Mouse (Mus musculus) cerebellum, postnatal 25 days (tissue): ENCODE results near the gene Tbx6.
A peak's percentile ranks its signal among the peaks of the same experiment; 100 is the strongest.

Source experiments
- DNase-seq, 2 experiments: peaks; one replicate each; pipeline ENCODE4 v3.0.0; 2021; ENCODE audit warnings: mixed read lengths in 2 of 2

Gene Tbx6

GRCm38 (mm10) chr7:126780971-126781635, at the start of gene Tbx6:
Gene Tbx6 (plus strand): TSS chr7:126781483.
- DNase-seq, result peak in 1 of 2 experiments; percentile 61

GRCm38 (mm10) chr7:126736122-126736521, 45.2 kb upstream of the Tbx6 start:
- no peak for DNase-seq

DNA sequence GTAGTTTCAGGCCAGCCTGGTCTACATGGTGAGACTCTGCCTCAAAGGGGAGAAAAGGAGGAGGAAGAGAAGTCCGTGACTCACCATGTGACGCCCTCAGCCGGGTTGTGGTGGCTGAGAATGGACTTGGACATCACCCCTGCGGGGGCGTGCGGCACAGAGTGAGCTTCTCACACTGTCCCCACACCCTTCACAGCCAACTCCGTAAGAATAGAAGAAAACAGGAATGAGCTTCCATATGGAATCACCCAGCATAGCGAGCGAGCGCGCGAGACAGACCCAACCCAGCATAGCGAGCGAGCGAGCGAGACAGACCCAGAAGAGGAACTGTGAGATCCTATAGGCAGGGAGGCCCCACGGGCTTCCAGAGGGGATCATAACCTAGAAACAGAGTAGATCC, 41.7 kb upstream of the Tbx6 start:
- DNase-seq, result no peak

DNA sequence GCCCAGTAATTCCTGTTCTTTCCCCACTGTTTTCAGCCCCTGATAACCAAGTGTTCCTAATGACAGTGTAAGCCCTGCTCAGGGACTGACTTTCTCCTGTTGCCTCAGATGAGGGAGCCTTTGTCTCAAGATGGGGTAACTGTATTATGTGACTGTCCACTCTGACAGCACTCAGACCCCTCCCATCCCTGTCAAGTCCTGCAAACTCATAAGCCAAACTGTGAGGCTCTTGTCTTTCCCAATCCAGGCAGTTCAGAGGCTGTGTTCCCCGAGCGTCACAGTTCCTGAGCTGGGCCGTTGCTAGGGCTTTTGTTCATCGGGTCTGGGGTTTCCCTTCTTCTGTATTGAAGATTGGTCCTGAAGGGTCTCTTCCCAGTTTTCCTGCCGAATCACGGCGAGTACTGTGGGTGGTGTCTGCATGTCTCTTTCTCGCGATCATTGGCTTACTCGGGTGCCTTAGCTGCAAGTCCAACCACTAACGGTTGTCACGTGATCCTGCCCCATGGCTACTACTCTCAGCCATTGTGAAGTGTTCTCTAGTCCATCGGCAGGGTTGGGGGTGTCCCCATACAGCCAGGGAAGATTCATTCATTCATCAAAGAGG, 41.0 kb upstream of the Tbx6 start:
- no peak for DNase-seq

DNA sequence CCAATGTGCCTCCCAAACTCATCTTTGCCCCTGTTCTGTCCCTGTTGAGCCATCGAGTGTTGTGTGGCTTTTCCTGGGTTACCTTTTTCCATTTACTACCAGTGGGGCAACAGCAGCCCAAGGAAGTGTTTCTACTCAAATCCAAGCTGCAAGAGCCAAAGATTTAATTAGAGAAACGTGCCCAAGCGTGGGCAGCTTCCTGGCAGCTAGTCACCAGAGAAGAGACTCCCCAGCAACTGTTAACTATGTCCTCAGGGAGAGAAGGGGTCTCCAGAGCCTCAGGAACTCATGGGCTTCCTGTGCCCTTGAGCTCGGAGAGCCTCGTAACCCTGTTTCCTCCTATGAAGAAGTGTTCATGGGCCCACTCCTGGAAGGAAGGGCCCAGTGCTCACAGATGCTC, 40.3 kb upstream of the Tbx6 start:
- DNase-seq, result no peak

DNA sequence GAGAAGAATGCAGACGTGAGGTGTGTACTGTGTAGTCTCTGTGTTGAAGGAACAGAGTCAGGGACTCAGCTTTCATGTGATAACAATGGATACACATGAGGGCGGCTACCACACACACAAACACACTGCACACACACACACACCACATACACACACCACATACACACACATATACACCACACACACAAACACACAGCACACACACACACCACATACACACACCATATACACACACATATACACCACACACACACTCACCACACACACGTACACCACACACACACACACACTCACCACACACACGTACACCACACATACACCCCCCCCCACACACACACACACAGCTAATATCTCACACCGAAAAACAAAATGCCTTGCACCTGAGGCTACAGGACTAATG, 39.8 kb upstream of the Tbx6 start:
- DNase-seq, result no peak

GRCm38 (mm10) chr7:126741964-126742482, 39.3 kb upstream of the Tbx6 start:
- DNase-seq, result no peak

DNA sequence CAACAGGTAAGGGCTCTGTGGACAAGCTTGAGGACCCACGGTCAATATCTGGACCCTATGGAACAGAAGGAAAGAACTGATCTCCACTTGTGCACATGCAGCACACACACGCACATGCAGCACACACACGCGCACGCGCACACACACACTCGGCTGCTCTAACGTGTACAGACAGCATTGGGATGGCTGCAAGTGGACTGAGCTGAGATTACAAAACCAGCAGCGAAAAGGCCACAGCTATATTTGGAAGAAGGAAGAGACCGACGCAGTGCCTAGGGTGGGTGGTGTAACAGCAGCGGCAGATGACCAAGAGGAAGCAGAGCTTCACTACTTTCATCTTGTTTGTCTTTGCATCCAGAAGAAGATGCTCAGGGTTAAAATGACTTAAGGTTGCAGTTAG, 35.2 kb upstream of the Tbx6 start:
- DNase-seq, result no peak

- DNase-seq, result no peak
Measured at GRCm38 (mm10) chr7:126746798-126747197, 34.5 kb upstream of the Tbx6 start.

GRCm38 (mm10) chr7:126748824-126749223, 32.5 kb upstream of the Tbx6 start:
- DNase-seq, result no peak

GRCm38 (mm10) chr7:126749582-126750343, 31.5 kb upstream of the Tbx6 start:
- DNase-seq, result no peak

- peak; percentile 84 to 89 for DNase-seq
Measured at GRCm38 (mm10) chr7:126754866-126755265, 26.4 kb upstream of the Tbx6 start.

GRCm38 (mm10) chr7:126758539-126758938, 22.7 kb upstream of the Tbx6 start:
- peak in 1 of 2 experiments; percentile 24 for DNase-seq

DNA sequence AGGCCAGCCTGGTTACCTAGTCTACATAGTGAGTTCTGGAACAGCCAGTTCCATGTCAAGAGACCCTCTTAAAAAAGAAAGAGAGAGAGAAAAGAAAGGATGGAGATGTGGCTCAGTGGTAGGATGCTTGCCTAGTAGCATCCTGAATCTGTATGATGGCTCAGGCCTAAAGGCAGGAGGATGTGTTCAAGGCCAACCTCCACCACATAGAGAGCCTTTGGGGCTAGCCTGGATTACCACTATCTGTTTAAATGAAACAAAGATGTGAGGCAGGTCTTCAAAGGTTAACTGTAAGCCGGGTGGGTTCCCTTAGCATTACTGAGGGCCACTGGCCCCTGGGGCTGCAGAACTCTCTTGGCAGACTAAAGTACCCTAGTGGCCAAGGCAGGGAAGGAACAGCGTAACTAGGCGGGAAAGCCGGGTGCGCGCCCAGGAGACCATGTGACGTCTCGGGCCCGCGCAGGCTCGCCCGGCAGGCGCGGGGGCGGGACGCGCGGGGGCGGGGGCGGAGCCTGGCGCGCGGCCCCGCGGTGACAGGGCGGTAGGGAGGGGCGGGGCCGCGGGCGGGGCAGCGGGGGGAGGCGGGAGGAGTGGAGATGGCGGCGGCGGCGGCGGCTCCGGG, 22.1 kb upstream of the Tbx6 start, which contains the start of gene Mapk3:
Gene Mapk3 (plus strand): TSS at position 552 of the 622 bp plus-strand sequence.
- DNase-seq, result peak; percentile 90 to 94

GRCm38 (mm10) chr7:126759672-126760390, 21.5 kb upstream of the Tbx6 start:
- peak in 1 of 2 experiments; percentile 36 for DNase-seq

- DNase-seq, result peak; percentile 77 to 81
Measured at GRCm38 (mm10) chr7:126760391-126760802, 20.9 kb upstream of the Tbx6 start.

GRCm38 (mm10) chr7:126760956-126761355, 20.3 kb upstream of the Tbx6 start:
- peak in 1 of 2 experiments; percentile 27 for DNase-seq

GRCm38 (mm10) chr7:126761529-126762067, 19.7 kb upstream of the Tbx6 start:
- no peak for DNase-seq

DNA sequence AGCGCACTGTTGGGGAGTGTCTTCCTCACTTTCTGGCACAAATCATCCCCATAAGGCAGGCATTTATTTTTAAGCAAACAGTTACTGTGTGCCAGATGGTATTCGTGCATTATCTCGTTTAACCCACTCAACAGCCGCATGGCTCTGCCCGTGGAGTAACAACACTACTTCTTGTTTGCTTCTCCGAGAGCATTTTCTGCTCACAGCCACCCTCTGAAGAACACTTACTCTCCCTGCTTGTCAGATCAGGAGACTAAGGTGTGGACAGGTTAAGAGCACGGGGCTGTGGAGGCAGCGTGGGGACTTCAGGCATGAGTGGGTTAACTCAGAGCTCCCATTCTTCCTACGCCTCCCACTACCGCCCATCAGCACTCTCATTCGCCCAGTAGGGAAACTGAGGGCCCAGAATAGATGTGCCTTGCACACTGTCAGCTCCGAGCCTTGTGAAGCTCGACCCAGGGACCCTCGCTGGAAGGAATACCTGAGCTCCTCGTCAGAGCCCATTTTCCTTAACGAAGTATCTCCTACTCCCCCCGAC, 18.7 kb upstream of the Tbx6 start:
- DNase-seq, result peak; percentile 28 to 33

DNA sequence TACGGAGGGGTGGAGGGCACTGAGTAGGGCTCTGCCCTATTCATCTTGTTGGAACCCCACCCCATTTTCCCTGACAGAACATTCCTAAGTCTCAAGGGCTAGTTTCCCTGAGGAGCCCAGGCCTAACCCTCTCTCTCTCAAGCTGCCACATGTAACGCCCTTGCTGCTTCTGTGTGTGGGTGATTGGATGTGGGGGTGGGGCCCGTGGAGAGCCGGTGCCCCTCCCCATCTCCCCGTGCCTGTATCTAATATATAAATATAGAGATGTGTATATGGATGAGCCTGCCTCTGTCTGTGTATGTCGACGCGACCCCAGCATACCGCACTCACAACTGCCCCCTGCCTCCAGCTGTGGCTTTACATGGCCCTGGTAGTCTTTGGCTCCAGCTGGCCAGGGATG, 15.7 kb upstream of the Tbx6 start:
- no peak for DNase-seq

- DNase-seq, result peak in 1 of 2 experiments; percentile 23
Measured at GRCm38 (mm10) chr7:126766201-126766600, 15.1 kb upstream of the Tbx6 start, which contains the start of gene Gdpd3. Gene Gdpd3 (plus strand): TSS chr7:126766334.

DNA sequence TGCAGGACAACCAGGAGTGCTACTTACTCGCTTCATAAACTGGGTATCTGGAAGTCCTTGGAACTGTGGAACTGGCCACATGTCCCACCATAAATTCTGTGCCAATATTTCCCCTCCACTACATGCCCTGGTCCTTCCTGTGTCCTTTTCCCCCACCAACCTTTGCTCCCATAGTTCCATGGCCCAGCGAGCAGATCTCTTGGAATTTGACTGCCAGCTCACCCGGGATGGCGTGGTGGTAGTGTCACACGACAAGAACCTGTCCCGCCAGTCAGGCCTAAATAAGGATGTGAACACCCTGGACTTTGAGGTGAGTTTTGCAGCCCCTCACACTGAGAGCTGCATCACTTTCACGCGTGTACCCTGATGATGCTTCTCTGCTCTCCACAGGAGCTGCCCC, 14.3 kb upstream of the Tbx6 start:
- no peak for DNase-seq
